Comparison of ENCODE assay signal across 20 mouse cellular contexts in genomic region chr17:78726746-78727449, GRCm38 (mm10). TPM values are rescaled to one million over a fixed set of nuclear protein-coding genes. Genes with fewer than 3 reads are reported as not detected.
DNase-seq lines count a peak whose midpoint lies in the region; ATAC-seq and TF ChIP-seq lines count a peak whose summit lies in the region.
"Had no signal": no experiment of that assay in that cellular context is flagged by ENCODE, and none has a peak within 500 bp of the region (broad histone marks: within the 10 kb centered on the region; RNA-seq: fewer than 3 reads in every experiment).

No protein-coding gene starts in this region.

- no peak overlapping the region for H3K9ac ChIP-seq in heart, embryonic 16.5 days (ENCODE audit: low read length)
- no peak overlapping the region for H3K9ac ChIP-seq in embryonic facial prominence, embryonic 15.5 days
- H3K9ac ChIP-seq: hindbrain, embryonic 12.5 days had no signal

- 73% methylated on average over 14 of the region's 14 CpGs for WGBS in heart, embryonic 16.5 days
- 66% methylated on average over 14 of the region's 14 CpGs for WGBS in embryonic facial prominence, embryonic 15.5 days

- DNase-seq in heart, postnatal 14 days: no peak
- DNase-seq in lung, adult 18-20 months: peak; percentile 32 to 57
- DNase-seq in lung, postnatal 4 days: no peak
- no peak for DNase-seq in Patski (ENCODE audit: low read depth, low spot score)
- no peak for DNase-seq in left cerebral cortex, adult 8-10 months (ENCODE audit: low spot score in 2 of 2)
- no peak for DNase-seq in layer of hippocampus, adult 2 months (ENCODE audit: low spot score in 2 of 2)
- DNase-seq: adrenal gland, postnatal 10 days; cerebellum, postnatal 14 days; gastrocnemius, postnatal 14 days; layer of hippocampus, postnatal 36 days; left cerebral cortex, postnatal 4 days; thymus, adult 2 months had no signal

- POLR2A ChIA-PET in Patski (lab: Charles Lee): no interaction called here

- H3K4me3 ChIP-seq in heart, embryonic 16.5 days (ENCODE audit: low read length): no peak overlapping the region
- H3K4me3 ChIP-seq in embryonic facial prominence, embryonic 15.5 days (replicated peaks): no peak overlapping the region
- no peak overlapping the region for H3K4me3 ChIP-seq in layer of hippocampus, adult 2 months
- H3K4me3 ChIP-seq: hindbrain, embryonic 12.5 days had no signal

- CTCF ChIA-PET in Patski (lab: Charles Lee): no interaction called here

- no peak for TF ChIP-seq CTCF in Patski (IDR thresholded peaks at IDR 0.05)
- TF ChIP-seq CTCF in layer of hippocampus, adult 2 months (conservative IDR thresholded peaks at IDR 0.05): no peak

- H3K27me3 ChIP-seq in heart, embryonic 16.5 days (ENCODE audit: control insufficient read depth, insufficient read depth, low read length): no peaks in the 10 kb centered on the region
- no peaks in the 10 kb centered on the region for H3K27me3 ChIP-seq in Patski
- no peaks in the 10 kb centered on the region for H3K27me3 ChIP-seq in embryonic facial prominence, embryonic 15.5 days
- H3K27me3 ChIP-seq: hindbrain, embryonic 12.5 days had no signal

- H3K9me3 ChIP-seq in heart, embryonic 16.5 days (replicated peaks; ENCODE audit: control insufficient read depth, low read length): no peaks in the 10 kb centered on the region
- H3K9me3 ChIP-seq in embryonic facial prominence, embryonic 15.5 days (replicated peaks): no peaks in the 10 kb centered on the region
- H3K9me3 ChIP-seq: G1E; hindbrain, embryonic 12.5 days had no signal

- H3K27ac ChIP-seq in heart, embryonic 16.5 days (ENCODE audit: low read length): 0 out of 2 replicates have a peak overlapping the region, but pooled peaks have one; percentile 40
- H3K27ac ChIP-seq in embryonic facial prominence, embryonic 15.5 days (replicated peaks): 0 out of 2 replicates have a peak overlapping the region, but pooled peaks have one; percentile 28
- no peak overlapping the region for H3K27ac ChIP-seq in layer of hippocampus, adult 2 months
- H3K27ac ChIP-seq: hindbrain, embryonic 12.5 days; macrophage had no signal

- peaks cover 38% of the 10 kb centered on the region for H3K4me1 ChIP-seq in heart, embryonic 16.5 days (ENCODE audit: control insufficient read depth, insufficient read depth, low read length)
- H3K4me1 ChIP-seq in embryonic facial prominence, embryonic 15.5 days: peaks cover 21% of the 10 kb centered on the region

- 0 out of 2 replicates have a peak, but pooled peaks cover 4% of the 10 kb centered on the region for H3K36me3 ChIP-seq in heart, embryonic 16.5 days (ENCODE audit: control insufficient read depth, insufficient read depth)
- no peaks in the 10 kb centered on the region for H3K36me3 ChIP-seq in embryonic facial prominence, embryonic 15.5 days
- H3K36me3 ChIP-seq: hindbrain, embryonic 12.5 days had no signal

- in situ Hi-C loops in Patski (cut with MboI; ENCODE audit: low pct_unique_long_range_greater_than_20kb): no loop called here

- intact Hi-C loops in heart, postnatal 14 days (cut with DNase I): no loop called here

- ATAC-seq in heart, embryonic 16.5 days (replicated peaks; ENCODE audit: extremely low read depth, insufficient read depth, low FRiP score): no peak
- ATAC-seq in Patski: peak; percentile 75
- ATAC-seq in embryonic facial prominence, embryonic 15.5 days (ENCODE audit: insufficient number of reproducible peaks, low FRiP score, low TSS enrichment, low read depth): peak; percentile 47; the same call in 1 of the 2 replicates
- ATAC-seq: intestine, postnatal 0 days had no signal

- no peak overlapping the region for H3K4me2 ChIP-seq in heart, embryonic 16.5 days (ENCODE audit: low read depth, low read length)
- H3K4me2 ChIP-seq in embryonic facial prominence, embryonic 15.5 days (replicated peaks): peak overlapping the region; percentile 29; the same call in 1 of the 2 replicates
- H3K4me2 ChIP-seq: heart, embryonic 11.5 days; hindbrain, embryonic 12.5 days; liver, embryonic 11.5 days had no signal

RNA-seq across cellular contexts. Expression of gene Strn, which starts 10.1 kb away (rescaled TPM):
- polyA plus RNA-seq in heart, embryonic 16.5 days (2015; fragmentation: Nextera tagmentation; extraction: Ambion mirVana): 12.4 and 12.7 TPM in 2 replicates
- total RNA-seq in heart, postnatal 14 days (2021): 10 to 100 TPM; 30.1 to 32.2 TPM
- polyA plus RNA-seq in Patski (2021): 21.3 TPM
- 5.3 and 5.4 TPM in 2 replicates for polyA plus RNA-seq in embryonic facial prominence, embryonic 15.5 days (2015; fragmentation: Nextera tagmentation; extraction: Ambion mirVana)
- total RNA-seq in left cerebral cortex, adult 8-10 months (2022): 10 to 100 TPM; 77.5 to 87.3 (median 83.9) TPM
- total RNA-seq in layer of hippocampus, adult 2 months (2021): 10 to 100 TPM; 57.6 to 59.9 TPM

Comparison
In these comparisons a context has a peak if more than half of its experiments do, and no peak if none do; other contexts are left out.
1. DNase-seq: peak in lung, adult 18-20 months (2 of 2); none in heart, postnatal 14 days (0 of 2), lung, postnatal 4 days (0 of 2), Patski (single experiment), left cerebral cortex, adult 8-10 months (0 of 2) and layer of hippocampus, adult 2 months (0 of 2).